Mouse (Mus musculus) bone marrow macrophage, adult 2 months (primary cell): ENCODE results near the gene Uts2b. TPM values are rescaled to one million over a fixed set of nuclear protein-coding genes. Genes with fewer than 3 reads are reported as not detected.

Experiments
- H3K27ac ChIP-seq: 2 replicates; pipeline ENCODE4 v1.5.1; 2012; ENCODE audit warnings: low read depth, low read length; ENCODE audit not compliant: insufficient read depth
- H3K4me1 ChIP-seq: 2 replicates; pipeline ENCODE4 v1.6.1; 2012; ENCODE audit warnings: low read length; ENCODE audit not compliant: control insufficient read depth, insufficient read depth
- H3K4me3 ChIP-seq: 2 replicates; pipeline ENCODE4 v1.5.1; 2012; ENCODE audit warnings: mild to moderate bottlenecking, low read length, moderate library complexity; ENCODE audit not compliant: insufficient read depth
- CTCF ChIP-seq: IDR thresholded peaks from 2 replicates; pipeline ENCODE4 v1.5.1; 2012; ENCODE audit warnings: low read depth, mild to moderate bottlenecking, low read length, moderate library complexity
- POLR2A ChIP-seq: IDR thresholded peaks from 2 replicates; pipeline ENCODE4 v1.6.1; 2012; ENCODE audit warnings: mild to moderate bottlenecking, low read depth, low read length, borderline replicate concordance
- polyA plus RNA-seq: library from polyadenylated mRNA; stranded (reverse); fragments of >200 nt; gene quantifications from 2 replicates; pipeline ENCODE4 v1.2.4, GENCODE M21; 2012; ENCODE audit not compliant: missing spikeins, insufficient read depth, insufficient read length

Gene Uts2b
- not detected in 2 replicates for polyA plus RNA-seq

DNA sequence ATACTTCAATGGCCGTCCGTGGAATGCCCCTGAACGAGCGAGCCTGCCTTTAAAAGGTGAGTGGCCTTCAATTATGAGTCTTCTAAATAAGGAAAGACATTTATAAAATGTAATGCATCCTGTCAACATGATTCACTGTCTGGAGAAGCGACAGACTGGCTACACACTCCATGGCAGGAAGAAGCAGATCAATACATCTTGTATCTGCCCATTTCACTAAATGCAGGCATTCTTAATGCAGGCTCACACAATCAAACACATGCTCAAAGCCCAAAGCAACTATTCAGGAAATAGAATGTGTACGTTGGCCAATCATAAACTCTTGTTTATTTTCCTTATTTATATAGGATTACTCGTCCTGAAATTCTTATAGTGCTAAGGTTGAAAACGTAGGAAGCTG is at the start of gene Uts2b:
Gene Uts2b, minus strand, starts transcription at position 49 of the 400 bp plus-strand sequence.
- no peak for TF ChIP-seq CTCF
- TF ChIP-seq POLR2A = no peak
- no peak within 1 kb of the TSS for H3K27ac ChIP-seq

DNA sequence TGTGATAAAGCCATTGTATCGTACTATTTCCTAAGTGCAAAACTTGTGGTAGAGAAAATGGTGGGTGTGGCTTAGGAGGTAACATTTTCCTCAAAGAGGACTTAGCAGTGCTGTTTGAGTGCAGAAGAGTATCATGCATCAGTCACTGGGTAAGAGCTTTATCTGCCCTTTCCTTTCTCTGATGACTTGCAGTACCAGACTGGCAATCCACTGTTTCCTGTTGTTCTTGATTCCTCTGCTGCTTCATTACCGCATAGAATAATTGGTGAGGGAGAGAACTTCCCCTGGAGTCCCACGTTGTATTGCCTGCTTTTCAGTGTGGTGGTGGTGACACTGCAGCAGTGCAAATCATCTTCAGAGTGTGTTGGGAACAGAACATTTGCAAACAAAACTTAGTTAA is 47.6 kb upstream of the Uts2b start:
- no peaks in the 10 kb centered on the region for H3K4me1 ChIP-seq
- no peak overlapping the region for H3K4me3 ChIP-seq
- TF ChIP-seq POLR2A (no peak), CTCF (no peak)
- H3K27ac ChIP-seq = no peak overlapping the region

More for the DNA sequence above, at the start of gene Uts2b:
- H3K4me3 ChIP-seq = no peak within 1 kb of the TSS
- H3K4me1 ChIP-seq = peaks cover 12% of the 10 kb centered on the region

GRCm38 (mm10) chr16:27416937-27417584 is 47.0 kb upstream of the Uts2b start:
- no peaks in the 10 kb centered on the region for H3K4me1 ChIP-seq
- H3K27ac ChIP-seq = no peak overlapping the region
- TF ChIP-seq POLR2A (no peak), CTCF (no peak)
- H3K4me3 ChIP-seq = no peak overlapping the region

GRCm38 (mm10) chr16:27404107-27404506 is 34.1 kb upstream of the Uts2b start:
- TF ChIP-seq POLR2A (no peak), CTCF (no peak)
- Histone ChIP-seq H3K4me3 (no peak overlapping the region), H3K27ac (no peak overlapping the region), H3K4me1 (peaks cover 6% of the 10 kb centered on the region)

DNA sequence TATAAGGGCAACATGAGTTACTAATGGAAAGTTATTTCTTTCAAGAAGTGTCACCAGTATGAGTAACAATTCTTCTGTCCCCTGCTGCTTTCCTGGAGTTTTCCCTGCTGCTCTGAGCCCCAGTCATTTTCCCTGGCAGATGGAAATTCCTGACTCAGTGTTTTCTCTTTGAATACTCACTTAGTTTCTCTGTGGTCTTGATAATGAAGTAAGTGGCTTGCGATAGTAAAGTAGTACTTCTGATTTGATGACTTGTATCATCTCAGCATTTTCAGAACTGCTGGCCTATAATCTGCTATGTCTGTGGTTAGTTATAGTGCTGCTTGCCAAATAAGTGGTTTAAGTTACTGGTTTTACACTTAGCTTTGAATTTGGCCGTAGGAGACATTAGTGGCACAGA is 31.5 kb upstream of the Uts2b start:
- peaks cover 11% of the 10 kb centered on the region for H3K4me1 ChIP-seq
- no peak overlapping the region for H3K4me3 ChIP-seq
- no peak overlapping the region for H3K27ac ChIP-seq
- TF ChIP-seq POLR2A = no peak
- no peak for TF ChIP-seq CTCF

GRCm38 (mm10) chr16:27399719-27400253 is 29.7 kb upstream of the Uts2b start:
- TF ChIP-seq POLR2A = no peak
- no peak for TF ChIP-seq CTCF
- H3K4me1 ChIP-seq = peaks cover 15% of the 10 kb centered on the region
- no peak overlapping the region for H3K27ac ChIP-seq
- no peak overlapping the region for H3K4me3 ChIP-seq

- TF ChIP-seq CTCF (no peak), POLR2A (no peak)
- Histone ChIP-seq H3K27ac (no peak overlapping the region), H3K4me1 (peaks cover 15% of the 10 kb centered on the region), H3K4me3 (no peak overlapping the region)
Measured at GRCm38 (mm10) chr16:27399026-27399718, 29.1 kb upstream of the Uts2b start.

GRCm38 (mm10) chr16:27396951-27397350 is 26.9 kb upstream of the Uts2b start:
- Histone ChIP-seq H3K27ac (no peak overlapping the region), H3K4me3 (no peak overlapping the region), H3K4me1 (peaks cover 21% of the 10 kb centered on the region)

GRCm38 (mm10) chr16:27395251-27396037 is 25.4 kb upstream of the Uts2b start:
- H3K4me3 ChIP-seq = no peak overlapping the region
- H3K4me1 ChIP-seq = peaks cover 29% of the 10 kb centered on the region
- no peak overlapping the region for H3K27ac ChIP-seq
- TF ChIP-seq POLR2A (no peak), CTCF (no peak)

More at GRCm38 (mm10) chr16:27396951-27397350, 26.9 kb upstream of the Uts2b start:
- TF ChIP-seq CTCF = no peak
- TF ChIP-seq POLR2A = no peak

GRCm38 (mm10) chr16:27391845-27392244 is 21.8 kb upstream of the Uts2b start:
- Histone ChIP-seq H3K4me3 (no peak overlapping the region), H3K4me1 (peaks cover 35% of the 10 kb centered on the region), H3K27ac (no peak overlapping the region)
- no peak for TF ChIP-seq CTCF
- TF ChIP-seq POLR2A = no peak
